Mouse (Mus musculus): ENCODE results near the gene Etfa. TPM values are rescaled to one million over a fixed set of nuclear protein-coding genes. Genes with fewer than 3 reads are reported as not detected.

The Etfa gene
- polyA plus RNA-seq, 1 experiment from 2014 or later: 466 TPM

- Histone ChIP-seq H3K4me1 (ENCODE audit: insufficient read depth) (peaks cover 40% of the 10 kb centered on the region), H3K27ac (ENCODE audit: low read depth) (no peak overlapping the region), H3K4me2 (ENCODE audit: low read depth, low read length) (peak overlapping the region; percentile 70), H3K27me3 (ENCODE audit: insufficient read depth, low read length) (peaks cover 97% of the 10 kb centered on the region), H3K36me3 (replicated peaks; ENCODE audit: insufficient read depth, low read length) (no peaks in the 10 kb centered on the region), H3K9me3 (ENCODE audit: low read length) (0 out of 2 replicates have a peak, but pooled peaks cover 3% of the 10 kb centered on the region), H3K9ac (replicated peaks) (no peak overlapping the region), H3K4me3 (ENCODE audit: low read depth, low read length) (peak overlapping the region; percentile 45)
- ATAC-seq (no peak), DNase-seq (peak; percentile 31)
- 1% methylated on average over 59 of the region's 59 CpGs for WGBS (ENCODE audit: insufficient replicate concordance)
- TF ChIP-seq CTCF (IDR thresholded peaks at IDR 0.05; ENCODE audit: low read depth): no peak
Measured at GRCm38 (mm10) chr9:55541681-55542365, 29.8 kb upstream of the Etfa start.

DNA sequence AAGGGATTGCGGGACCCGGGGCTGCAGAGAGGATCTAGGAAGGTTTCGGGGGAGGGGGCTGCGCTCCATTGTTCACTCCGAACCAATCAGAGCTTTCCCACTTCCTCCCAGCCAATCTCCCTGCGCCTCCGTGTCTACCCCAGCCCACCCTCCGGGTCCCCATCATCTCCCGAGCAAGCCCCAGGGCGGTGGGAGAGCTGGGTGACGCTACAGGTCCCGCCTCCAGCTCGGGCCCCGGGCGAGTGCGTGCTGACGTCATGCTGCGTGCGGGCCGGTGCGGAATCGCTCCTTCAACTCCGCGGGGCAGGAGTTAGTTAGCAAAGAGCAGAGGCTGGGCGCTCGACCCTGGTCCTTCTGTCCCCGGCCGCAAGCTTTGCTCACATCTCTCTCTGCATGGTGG is 28.8 kb upstream of the Etfa start:
- H3K4me3 ChIP-seq (ENCODE audit: low read depth, low read length): peak overlapping the region; percentile 45
- DNase-seq: peak; percentile 60
- no peaks in the 10 kb centered on the region for H3K36me3 ChIP-seq (replicated peaks; ENCODE audit: insufficient read depth, low read length)
- H3K4me2 ChIP-seq (ENCODE audit: low read depth, low read length): peak overlapping the region; percentile 70
- TF ChIP-seq CTCF (IDR thresholded peaks at IDR 0.05; ENCODE audit: low read depth): no peak
- TF ChIP-seq EP300 (IDR thresholded peaks at IDR 0.05; ENCODE audit: low read depth): no peak
- peaks cover 33% of the 10 kb centered on the region for H3K4me1 ChIP-seq (ENCODE audit: insufficient read depth)
- 0 out of 2 replicates have a peak, but pooled peaks have one; percentile 14 for ATAC-seq
- 0% methylated on average over 28 of the region's 28 CpGs for WGBS (ENCODE audit: insufficient replicate concordance)
- no peak overlapping the region for H3K9ac ChIP-seq (replicated peaks)
- no peak overlapping the region for H3K27ac ChIP-seq (ENCODE audit: low read depth)
- peaks cover 92% of the 10 kb centered on the region for H3K27me3 ChIP-seq (ENCODE audit: insufficient read depth, low read length)
- H3K9me3 ChIP-seq (ENCODE audit: low read length): no peaks in the 10 kb centered on the region

DNA sequence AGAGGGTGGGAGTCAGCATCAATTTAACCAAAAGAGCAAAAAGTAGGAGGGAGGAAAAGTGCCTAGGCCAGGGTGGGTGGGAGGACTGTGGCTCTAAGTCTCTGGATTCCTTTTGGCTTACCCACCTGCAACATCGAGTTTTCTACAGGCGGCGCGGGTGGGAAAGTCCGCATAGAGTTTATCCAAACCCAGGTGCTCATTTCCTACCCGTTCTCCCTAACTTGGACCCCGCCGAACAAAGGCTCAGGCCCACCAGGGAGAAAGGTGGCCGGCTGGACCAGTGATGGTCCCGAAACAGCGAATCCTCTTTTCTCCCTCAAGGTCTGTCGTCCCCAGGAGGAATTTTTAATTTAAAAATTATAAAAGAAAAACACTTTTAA is 28.3 kb upstream of the Etfa start:
- TF ChIP-seq EP300 (IDR thresholded peaks at IDR 0.05; ENCODE audit: low read depth) (no peak), CTCF (IDR thresholded peaks at IDR 0.05; ENCODE audit: low read depth) (no peak)
- H3K27ac ChIP-seq (ENCODE audit: low read depth): no peak overlapping the region
- 3% methylated on average over 12 of the region's 12 CpGs for WGBS (ENCODE audit: insufficient replicate concordance)

DNA sequence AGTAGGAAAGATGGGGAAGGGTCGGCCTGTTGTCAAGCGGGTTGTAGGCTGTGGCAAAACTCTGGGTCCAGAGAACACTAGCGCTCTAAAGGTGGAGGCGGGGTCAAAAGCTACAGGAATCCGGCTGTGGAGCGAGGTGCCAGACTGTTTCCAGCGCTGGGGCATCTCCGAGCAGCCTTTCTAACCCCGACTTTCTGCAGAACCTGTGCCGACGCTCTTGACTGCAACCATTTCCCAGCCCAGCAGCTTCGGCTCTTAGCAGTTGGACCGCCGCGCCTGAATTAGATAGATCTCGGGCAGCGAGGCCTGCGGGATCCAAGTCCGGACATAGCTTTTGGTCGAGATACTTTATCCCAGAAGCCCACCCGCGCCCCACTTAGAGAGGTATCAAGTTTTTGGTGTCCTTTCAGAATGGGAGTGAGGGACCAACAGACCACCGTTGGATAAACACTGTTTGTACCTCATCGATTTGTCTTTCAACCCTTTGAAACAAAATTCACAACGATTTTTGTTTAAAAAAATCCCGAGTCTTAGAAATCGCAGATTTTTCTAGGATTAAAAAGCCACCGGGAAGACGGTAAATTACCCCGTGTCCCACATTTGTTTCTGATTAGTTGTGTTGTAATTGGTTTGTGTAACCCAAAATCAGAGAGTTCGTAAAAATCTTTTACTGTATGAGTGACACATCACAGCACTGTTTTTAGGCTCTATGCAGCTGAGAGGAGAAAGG is 27.8 kb upstream of the Etfa start:
- H3K27ac ChIP-seq (ENCODE audit: low read depth): no peak overlapping the region
- no peak overlapping the region for H3K4me3 ChIP-seq (ENCODE audit: low read depth, low read length)
- DNase-seq (no peak), ATAC-seq (no peak)
- H3K4me1 ChIP-seq (ENCODE audit: insufficient read depth): peaks cover 27% of the 10 kb centered on the region
- H3K36me3 ChIP-seq (replicated peaks; ENCODE audit: insufficient read depth, low read length): no peaks in the 10 kb centered on the region
- H3K4me2 ChIP-seq (ENCODE audit: low read depth, low read length): no peak overlapping the region
- no peak overlapping the region for H3K9ac ChIP-seq (replicated peaks)
- no peak for TF ChIP-seq CTCF (IDR thresholded peaks at IDR 0.05; ENCODE audit: low read depth)
- TF ChIP-seq EP300 (IDR thresholded peaks at IDR 0.05; ENCODE audit: low read depth): no peak
- WGBS (ENCODE audit: insufficient replicate concordance): 3% methylated on average over 31 of the region's 31 CpGs
- peaks cover 82% of the 10 kb centered on the region for H3K27me3 ChIP-seq (ENCODE audit: insufficient read depth, low read length)
- H3K9me3 ChIP-seq (ENCODE audit: low read length): no peaks in the 10 kb centered on the region

More for the DNA sequence above, 28.3 kb upstream of the Etfa start:
- ATAC-seq: no peak
- Histone ChIP-seq H3K27me3 (ENCODE audit: insufficient read depth, low read length) (peaks cover 87% of the 10 kb centered on the region), H3K9me3 (ENCODE audit: low read length) (no peaks in the 10 kb centered on the region), H3K36me3 (replicated peaks; ENCODE audit: insufficient read depth, low read length) (no peaks in the 10 kb centered on the region), H3K9ac (replicated peaks) (no peak overlapping the region), H3K4me2 (ENCODE audit: low read depth, low read length) (peak overlapping the region; percentile 70), H3K4me3 (ENCODE audit: low read depth, low read length) (peak overlapping the region; percentile 45), H3K4me1 (ENCODE audit: insufficient read depth) (peaks cover 30% of the 10 kb centered on the region)
- DNase-seq: no peak

DNA sequence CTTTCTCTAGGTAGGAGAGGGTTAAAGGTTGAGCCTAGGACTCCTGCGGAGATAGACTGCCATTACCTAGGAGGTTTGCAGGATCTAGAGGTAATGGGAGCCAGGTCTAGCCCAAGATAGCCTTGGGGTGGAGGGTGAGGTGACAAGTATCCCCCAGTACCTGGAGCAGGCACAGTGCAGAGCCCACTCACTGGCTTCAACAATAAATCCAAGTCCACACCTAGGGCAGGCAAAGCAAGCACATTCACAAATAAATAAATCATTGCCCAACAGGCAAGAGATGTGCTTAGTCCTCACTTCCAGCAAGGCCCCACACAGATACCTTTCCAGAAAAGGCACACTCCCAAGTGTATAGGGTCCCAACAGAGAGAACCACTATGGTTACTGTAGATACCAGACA is 27.0 kb upstream of the Etfa start:
- whole genome bisulfite sequencing (ENCODE audit: insufficient replicate concordance): 24% methylated on average over 1 of the region's 1 CpGs
- H3K4me2 ChIP-seq (ENCODE audit: low read depth, low read length): no peak overlapping the region

DNA sequence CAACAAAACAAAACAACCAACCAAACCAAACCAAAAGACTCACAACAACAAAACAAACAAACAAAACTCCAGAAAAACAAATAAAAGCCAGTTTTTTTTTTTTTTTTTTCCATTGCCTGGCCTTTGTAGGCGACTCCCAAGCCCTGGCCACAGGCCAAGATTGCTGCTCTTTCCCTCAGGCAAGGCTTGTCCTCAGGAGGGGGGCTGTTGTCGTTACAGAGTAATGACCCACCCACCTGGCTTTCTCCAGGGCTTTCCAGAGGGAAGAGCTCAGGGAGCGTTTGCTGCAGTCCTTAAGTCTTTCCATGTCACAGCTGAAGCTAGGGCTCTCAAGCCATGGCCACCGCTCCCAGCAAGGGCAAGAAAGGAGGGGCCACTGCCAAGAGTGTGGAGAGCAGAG is 26.3 kb upstream of the Etfa start, which contains the start of gene Isl2:
TSS of gene Isl2 (plus strand) at position 296 of the 400 bp plus-strand sequence.
- Histone ChIP-seq H3K27ac (ENCODE audit: low read depth) (no peak within 1 kb of the TSS), H3K4me2 (ENCODE audit: low read depth, low read length) (no peak within 1 kb of the TSS), H3K4me3 (ENCODE audit: low read depth, low read length) (no peak within 1 kb of the TSS), H3K9me3 (ENCODE audit: low read length) (no peaks in the 10 kb centered on the region), H3K36me3 (replicated peaks; ENCODE audit: insufficient read depth, low read length) (no peaks in the 10 kb centered on the region), H3K9ac (replicated peaks) (no peak within 1 kb of the TSS), H3K27me3 (ENCODE audit: insufficient read depth, low read length) (peaks cover 67% of the 10 kb centered on the region), H3K4me1 (ENCODE audit: insufficient read depth) (peaks cover 16% of the 10 kb centered on the region)
- 18% methylated on average over 4 of the region's 4 CpGs for WGBS (ENCODE audit: insufficient replicate concordance)
- no peak for TF ChIP-seq EP300 (IDR thresholded peaks at IDR 0.05; ENCODE audit: low read depth)
- no peak for TF ChIP-seq CTCF (IDR thresholded peaks at IDR 0.05; ENCODE audit: low read depth)
- ATAC-seq (no peak), DNase-seq (no peak)

More for the DNA sequence above, 27.0 kb upstream of the Etfa start:
- Histone ChIP-seq H3K4me3 (ENCODE audit: low read depth, low read length) (no peak overlapping the region), H3K9me3 (ENCODE audit: low read length) (no peaks in the 10 kb centered on the region), H3K27ac (ENCODE audit: low read depth) (no peak overlapping the region), H3K9ac (replicated peaks) (no peak overlapping the region), H3K36me3 (replicated peaks; ENCODE audit: insufficient read depth, low read length) (no peaks in the 10 kb centered on the region), H3K4me1 (ENCODE audit: insufficient read depth) (peaks cover 19% of the 10 kb centered on the region), H3K27me3 (ENCODE audit: insufficient read depth, low read length) (peaks cover 74% of the 10 kb centered on the region)
- ATAC-seq: no peak
- TF ChIP-seq EP300 (IDR thresholded peaks at IDR 0.05; ENCODE audit: low read depth): no peak
- no peak for TF ChIP-seq CTCF (IDR thresholded peaks at IDR 0.05; ENCODE audit: low read depth)
- no peak for DNase-seq
